Comparison of ENCODE assay signal across 8 mouse cellular contexts in the genomic region with DNA sequence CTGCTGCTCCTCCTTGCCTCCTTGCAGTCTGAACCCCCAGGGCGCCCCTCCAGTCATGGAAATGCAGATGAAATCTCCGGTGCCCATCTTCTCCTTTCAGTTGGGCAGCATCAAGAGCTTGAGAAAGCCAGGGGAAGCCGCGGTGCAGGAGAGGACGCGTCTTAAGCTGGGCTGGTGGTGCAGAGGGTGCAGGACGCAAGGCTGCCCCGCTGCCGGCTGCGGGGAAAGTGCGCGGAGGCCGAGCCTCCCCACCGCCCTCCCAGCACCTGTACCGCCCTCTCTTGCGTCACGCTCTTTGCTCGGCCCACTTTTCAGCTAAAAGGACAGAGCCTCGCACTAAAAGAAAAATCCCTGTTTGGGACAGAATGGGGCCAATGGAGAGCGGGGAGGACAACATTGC. TPM values are rescaled to one million over a fixed set of nuclear protein-coding genes. Genes with fewer than 3 reads are reported as not detected.
A peak's percentile ranks its signal among the peaks of the same experiment; 100 is the strongest.
DNase-seq lines count a peak whose midpoint lies in the region; ATAC-seq and TF ChIP-seq lines count a peak whose summit lies in the region.

Gene Synpo2, minus strand, starts transcription at position 229 of the 400 bp plus-strand sequence.

- H3K4me3 ChIP-seq in forebrain, embryonic 15.5 days = peak within 1 kb of the TSS; percentile 47
- peak within 1 kb of the TSS; percentile 27 for H3K4me3 ChIP-seq in liver, postnatal 0 days (ENCODE audit: low read depth, low read length)
- H3K4me3 ChIP-seq in neural tube, embryonic 15.5 days (replicated peaks) = peak within 1 kb of the TSS; percentile 55

- H3K27me3 ChIP-seq in forebrain, embryonic 15.5 days = no peaks in the 10 kb centered on the region
- peaks cover 3% of the 10 kb centered on the region; the same call in 1 of the 2 replicates for H3K27me3 ChIP-seq in liver, postnatal 0 days (ENCODE audit: insufficient read depth, low read length)
- H3K27me3 ChIP-seq in neural tube, embryonic 15.5 days (replicated peaks) = 0 out of 2 replicates have a peak, but pooled peaks cover 4% of the 10 kb centered on the region

- H3K9me3 ChIP-seq in forebrain, embryonic 15.5 days = no peaks in the 10 kb centered on the region
- H3K9me3 ChIP-seq in liver, postnatal 0 days (ENCODE audit: low read length) = no peaks in the 10 kb centered on the region
- H3K9me3 ChIP-seq in neural tube, embryonic 15.5 days (replicated peaks) = no peaks in the 10 kb centered on the region

- TF ChIP-seq EP300 in liver, postnatal 0 days (IDR thresholded peaks at IDR 0.05; ENCODE audit: low read depth) = no peak

- peak within 1 kb of the TSS; percentile 91 for H3K4me2 ChIP-seq in forebrain, embryonic 15.5 days (replicated peaks)
- H3K4me2 ChIP-seq in liver, postnatal 0 days (ENCODE audit: low read depth, low read length) = peak within 1 kb of the TSS; percentile 63
- H3K4me2 ChIP-seq in neural tube, embryonic 15.5 days = peak within 1 kb of the TSS; percentile 97

- H3K36me3 ChIP-seq in forebrain, embryonic 15.5 days = no peaks in the 10 kb centered on the region
- no peaks in the 10 kb centered on the region for H3K36me3 ChIP-seq in liver, postnatal 0 days (replicated peaks; ENCODE audit: insufficient read depth, low read length)
- no peaks in the 10 kb centered on the region for H3K36me3 ChIP-seq in neural tube, embryonic 15.5 days

- H3K27ac ChIP-seq in forebrain, embryonic 15.5 days (replicated peaks) = no peak within 1 kb of the TSS
- no peak within 1 kb of the TSS for H3K27ac ChIP-seq in liver, postnatal 0 days (ENCODE audit: low read depth)
- H3K27ac ChIP-seq in neural tube, embryonic 15.5 days (replicated peaks) = no peak within 1 kb of the TSS

- TF ChIP-seq POLR2A in brain, embryonic 14.5 days (IDR thresholded peaks at IDR 0.05; ENCODE audit: borderline replicate concordance, extremely low read depth, insufficient read depth, insufficient read length, poor library complexity, severe bottlenecking) = no peak

- peaks cover 19% of the 10 kb centered on the region for H3K4me1 ChIP-seq in forebrain, embryonic 15.5 days
- no peaks in the 10 kb centered on the region for H3K4me1 ChIP-seq in liver, postnatal 0 days (ENCODE audit: insufficient read depth)
- H3K4me1 ChIP-seq in neural tube, embryonic 15.5 days = peaks cover 8% of the 10 kb centered on the region

- ATAC-seq in forebrain, embryonic 15.5 days (replicated peaks) = peak; percentile 89
- ATAC-seq in liver, postnatal 0 days = no peak
- peak; percentile 82 for ATAC-seq in neural tube, embryonic 15.5 days (ENCODE audit: low FRiP score)

- WGBS in forebrain, embryonic 15.5 days = 2% methylated on average over 20 of the region's 20 CpGs
- WGBS in liver, postnatal 0 days (ENCODE audit: insufficient replicate concordance) = 3% methylated on average over 20 of the region's 20 CpGs
- under 1% methylated on average over 20 of the region's 20 CpGs for WGBS in neural tube, embryonic 15.5 days

- intact Hi-C loops in heart, postnatal 14 days (cut with DNase I) = loop anchor here (2.0 to 10.0 kb wide), 3 partner anchors 67 to 136 kb away; no protein-coding TSS in a partner anchor

- no peak for TF ChIP-seq CTCF in brain, embryonic 14.5 days (IDR thresholded peaks at IDR 0.05; ENCODE audit: borderline replicate concordance, extremely low read depth, insufficient read depth, insufficient read length)
- no peak for TF ChIP-seq CTCF in liver, postnatal 0 days (IDR thresholded peaks at IDR 0.05; ENCODE audit: low read depth)

- DNase-seq in CD4-positive helper T cell, adult 2 months (ENCODE audit: low read depth, low spot score) = peak; percentile 8
- DNase-seq in brain, embryonic 14.5 days (ENCODE audit: low read depth) = peak; percentile 82
- DNase-seq in heart, postnatal 14 days = peak; percentile 76 to 77
- DNase-seq in kidney, postnatal 4 days = peak; percentile 69 to 73
- DNase-seq in liver, postnatal 0 days = peak; percentile 40
- peak; percentile 36 for DNase-seq in thymus, postnatal 4 days

- H3K9ac ChIP-seq in forebrain, embryonic 15.5 days (replicated peaks) = peak within 1 kb of the TSS; percentile 49
- H3K9ac ChIP-seq in liver, postnatal 0 days (replicated peaks) = no peak within 1 kb of the TSS
- peak within 1 kb of the TSS; percentile 53 for H3K9ac ChIP-seq in neural tube, embryonic 15.5 days (replicated peaks)

RNA-seq across cellular contexts. Expression of gene Synpo2, which starts in this region (rescaled TPM):
- 0.63 and 1.3 TPM in 2 replicates for polyA plus RNA-seq in brain, embryonic 14.5 days (2012; rRNA removed)
- 0.86 and 1.7 TPM in 2 replicates for polyA plus RNA-seq in forebrain, embryonic 15.5 days (2015; fragmentation: Nextera tagmentation; extraction: Ambion mirVana)
- 10 to 100 TPM; 62.0 to 65.2 TPM for total RNA-seq in heart, postnatal 14 days (2021)
- 0.06 and 0.27 TPM in 2 replicates for polyA plus RNA-seq in liver, postnatal 0 days (2015; fragmentation: Nextera tagmentation; extraction: Ambion mirVana)
- polyA plus RNA-seq in neural tube, embryonic 15.5 days (2015; fragmentation: Nextera tagmentation; extraction: Ambion mirVana) = 1.8 and 6.8 TPM in 2 replicates

Comparison
In these comparisons a context has a peak if more than half of its experiments do, and no peak if none do; other contexts are left out.
1. Peak in DNase-seq, H3K4me3 ChIP-seq and H3K4me2 ChIP-seq in liver, postnatal 0 days; RNA of the gene not detected or under 1 TPM.
2. DNase-seq: peak in every context shown above with its lines; median percentile 82 in brain, embryonic 14.5 days; 76 in heart, postnatal 14 days; 71 in kidney, postnatal 4 days; 40 in liver, postnatal 0 days; 36 in thymus, postnatal 4 days; 8 in CD4-positive helper T cell, adult 2 months.